Mouse (Mus musculus): ENCODE measurements at regions not wholly inside any gene's neighbourhood (a gene's known extent, or its start where the extent isn't known, plus 50 kb on each side); places are given as distances from the start of the nearest gene placed in this dataset.

- TF ChIP-seq CTCF (conservative IDR thresholded peaks at IDR 0.05; ENCODE audit: low read length) (no peak), NANOG (IDR thresholded peaks at IDR 0.05; ENCODE audit: borderline replicate concordance, low read length) (no peak), POU5F1 (IDR thresholded peaks at IDR 0.05; ENCODE audit: borderline replicate concordance, low read length) (no peak)
Observed at GRCm38 (mm10) chr6:93285796-93286195, 342.5 kb upstream of the Adamts9 start.
